Mouse (Mus musculus): Measurements from ENCODE around the gene Gm20388. TPM values are rescaled to one million over a fixed set of nuclear protein-coding genes. Genes with fewer than 3 reads are reported as not detected.
A peak's percentile ranks its signal among the peaks of the same experiment; 100 is the strongest.

Gm20388 gene
- total RNA-seq, 2 experiments from 2014 or later, result 11.4 to 18.1 TPM

GRCm38 (mm10) chr8:124235536-124235935 lies 4324.9 kb downstream of the Gm20388 start:
- no peak for ATAC-seq (replicated peaks; ENCODE audit: low FRiP score, low TSS enrichment, poor library complexity, severe bottlenecking)

- no peak for ATAC-seq (replicated peaks; ENCODE audit: low FRiP score, low TSS enrichment, poor library complexity, severe bottlenecking)
Observed at GRCm38 (mm10) chr8:124239350-124239749, 4328.7 kb downstream of the Gm20388 start.

GRCm38 (mm10) chr8:124240932-124241331 lies 4330.3 kb downstream of the Gm20388 start:
- no peak for ATAC-seq (replicated peaks; ENCODE audit: low FRiP score, low TSS enrichment, poor library complexity, severe bottlenecking)

- no peak for ATAC-seq (replicated peaks; ENCODE audit: low FRiP score, low TSS enrichment, poor library complexity, severe bottlenecking)
Observed at GRCm38 (mm10) chr8:124242208-124242607, 4331.6 kb downstream of the Gm20388 start.

- no peak for ATAC-seq (replicated peaks; ENCODE audit: low FRiP score, low TSS enrichment, poor library complexity, severe bottlenecking)
Observed at GRCm38 (mm10) chr8:124242913-124243312, 4332.3 kb downstream of the Gm20388 start.

GRCm38 (mm10) chr8:124247581-124247980 lies 4336.9 kb downstream of the Gm20388 start:
- no peak for ATAC-seq (replicated peaks; ENCODE audit: low FRiP score, low TSS enrichment, poor library complexity, severe bottlenecking)

GRCm38 (mm10) chr8:124248688-124249087 lies 4338.0 kb downstream of the Gm20388 start:
- no peak for ATAC-seq (replicated peaks; ENCODE audit: low FRiP score, low TSS enrichment, poor library complexity, severe bottlenecking)

- ATAC-seq (replicated peaks; ENCODE audit: low FRiP score, low TSS enrichment, poor library complexity, severe bottlenecking), result peak; percentile 84
Observed at GRCm38 (mm10) chr8:124250255-124250654, 4339.6 kb downstream of the Gm20388 start.

- no peak for ATAC-seq (replicated peaks; ENCODE audit: low FRiP score, low TSS enrichment, poor library complexity, severe bottlenecking)
Observed at GRCm38 (mm10) chr8:124250785-124251184, 4340.1 kb downstream of the Gm20388 start.

GRCm38 (mm10) chr8:124252533-124252950 lies 4341.9 kb downstream of the Gm20388 start:
- ATAC-seq (replicated peaks; ENCODE audit: low FRiP score, low TSS enrichment, poor library complexity, severe bottlenecking), result no peak

- ATAC-seq (replicated peaks; ENCODE audit: low FRiP score, low TSS enrichment, poor library complexity, severe bottlenecking), result no peak
Observed at GRCm38 (mm10) chr8:124253939-124254338, 4343.3 kb downstream of the Gm20388 start.

- ATAC-seq (replicated peaks; ENCODE audit: low FRiP score, low TSS enrichment, poor library complexity, severe bottlenecking), result no peak
Observed at GRCm38 (mm10) chr8:124256841-124257240, 4346.2 kb downstream of the Gm20388 start.

GRCm38 (mm10) chr8:124257363-124257762 lies 4346.7 kb downstream of the Gm20388 start:
- ATAC-seq (replicated peaks; ENCODE audit: low FRiP score, low TSS enrichment, poor library complexity, severe bottlenecking), result peak; percentile 45

GRCm38 (mm10) chr8:124259146-124259545 lies 4348.5 kb downstream of the Gm20388 start:
- ATAC-seq (replicated peaks; ENCODE audit: low FRiP score, low TSS enrichment, poor library complexity, severe bottlenecking), result no peak

GRCm38 (mm10) chr8:124259925-124260324 lies 4349.3 kb downstream of the Gm20388 start:
- no peak for ATAC-seq (replicated peaks; ENCODE audit: low FRiP score, low TSS enrichment, poor library complexity, severe bottlenecking)

GRCm38 (mm10) chr8:124260371-124260770 lies 4349.7 kb downstream of the Gm20388 start:
- peak; percentile 45 for ATAC-seq (replicated peaks; ENCODE audit: low FRiP score, low TSS enrichment, poor library complexity, severe bottlenecking)

- ATAC-seq (replicated peaks; ENCODE audit: low FRiP score, low TSS enrichment, poor library complexity, severe bottlenecking), result no peak
Observed at GRCm38 (mm10) chr8:124263058-124263457, 4352.4 kb downstream of the Gm20388 start.

- no peak for ATAC-seq (replicated peaks; ENCODE audit: low FRiP score, low TSS enrichment, poor library complexity, severe bottlenecking)
Observed at GRCm38 (mm10) chr8:124264032-124264431, 4353.4 kb downstream of the Gm20388 start.

GRCm38 (mm10) chr8:124264671-124265070 lies 4354.0 kb downstream of the Gm20388 start:
- no peak for ATAC-seq (replicated peaks; ENCODE audit: low FRiP score, low TSS enrichment, poor library complexity, severe bottlenecking)

- no peak for ATAC-seq (replicated peaks; ENCODE audit: low FRiP score, low TSS enrichment, poor library complexity, severe bottlenecking)
Observed at GRCm38 (mm10) chr8:124265130-124265529, 4354.5 kb downstream of the Gm20388 start.

GRCm38 (mm10) chr8:124265798-124266197 lies 4355.2 kb downstream of the Gm20388 start:
- ATAC-seq (replicated peaks; ENCODE audit: low FRiP score, low TSS enrichment, poor library complexity, severe bottlenecking), result peak; percentile 83

GRCm38 (mm10) chr8:124267206-124267605 lies 4356.6 kb downstream of the Gm20388 start:
- no peak for ATAC-seq (replicated peaks; ENCODE audit: low FRiP score, low TSS enrichment, poor library complexity, severe bottlenecking)

All from megakaryocyte-erythroid progenitor cell, adult 5-6 weeks (primary cell).